ENCODE assay signal across 8 mouse cellular contexts in the genomic region with DNA sequence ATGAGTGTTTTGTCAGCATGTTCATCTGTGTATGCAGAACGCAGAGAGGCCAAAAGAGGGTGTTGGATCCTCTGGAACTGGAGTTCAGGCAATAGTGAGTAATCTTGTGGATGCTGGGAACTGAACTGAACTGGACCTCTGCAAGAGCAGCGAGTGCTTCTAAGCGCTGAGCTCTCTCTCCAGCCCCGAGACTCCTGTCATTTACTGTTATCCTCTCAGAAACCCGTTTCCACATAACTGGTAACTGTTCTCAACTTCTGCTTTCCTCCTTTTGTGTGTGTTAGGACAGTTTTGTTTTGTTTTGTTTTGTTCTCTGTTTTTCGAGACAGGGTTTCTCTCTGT. TPM values are rescaled to one million over a fixed set of nuclear protein-coding genes. Genes with fewer than 3 reads are reported as not detected.
DNase-seq lines count a peak whose midpoint lies in the region; ATAC-seq and TF ChIP-seq lines count a peak whose summit lies in the region.

No protein-coding gene starts in this region.

- peaks cover 34% of the 10 kb centered on the region for H3K4me1 ChIP-seq in limb, embryonic 15.5 days
- H3K4me1 ChIP-seq in neural tube, embryonic 15.5 days = peaks cover 38% of the 10 kb centered on the region

- no peaks in the 10 kb centered on the region for H3K27me3 ChIP-seq in limb, embryonic 15.5 days
- no peaks in the 10 kb centered on the region for H3K27me3 ChIP-seq in neural tube, embryonic 15.5 days (replicated peaks)

- H3K9me3 ChIP-seq in limb, embryonic 15.5 days = no peaks in the 10 kb centered on the region
- H3K9me3 ChIP-seq in neural tube, embryonic 15.5 days (replicated peaks) = no peaks in the 10 kb centered on the region

- no peak for TF ChIP-seq CTCF in left cerebral cortex, adult 2 months (IDR thresholded peaks at IDR 0.05)

- DNase-seq in left cerebral cortex, adult 2 months (ENCODE audit: extremely low spot score in 1 of 2, low spot score in 2 of 2) = no peak
- no peak for DNase-seq in left cerebral cortex, postnatal 36 days (ENCODE audit: low spot score in 2 of 2)
- no peak for DNase-seq in layer of hippocampus, postnatal 10 days (ENCODE audit: low spot score in 2 of 2)
- no peak for DNase-seq in left cerebral cortex, postnatal 10 days (ENCODE audit: extremely low spot score in 1 of 2, low spot score in 2 of 2)
- no peak for DNase-seq in right cerebral cortex, postnatal 36 days (ENCODE audit: low spot score in 2 of 2)

- H3K27ac ChIP-seq in left cerebral cortex, adult 2 months = no peak overlapping the region
- H3K27ac ChIP-seq in limb, embryonic 15.5 days = peak overlapping the region; percentile 50; the same call in 1 of the 2 replicates
- H3K27ac ChIP-seq in neural tube, embryonic 15.5 days (replicated peaks) = peak overlapping the region; percentile 41; the same call in 1 of the 2 replicates

- H3K4me3 ChIP-seq in left cerebral cortex, adult 2 months = peak overlapping the region; percentile 74
- peak overlapping the region; percentile 84 for H3K4me3 ChIP-seq in limb, embryonic 15.5 days
- peak overlapping the region; percentile 70 for H3K4me3 ChIP-seq in neural tube, embryonic 15.5 days (replicated peaks)

- H3K4me2 ChIP-seq in limb, embryonic 15.5 days = peak overlapping the region; percentile 48
- peak overlapping the region; percentile 71 for H3K4me2 ChIP-seq in neural tube, embryonic 15.5 days

- peaks cover 30% of the 10 kb centered on the region for H3K36me3 ChIP-seq in limb, embryonic 15.5 days
- H3K36me3 ChIP-seq in neural tube, embryonic 15.5 days = peaks cover 16% of the 10 kb centered on the region

- 11% methylated on average over 6 of the region's 6 CpGs for WGBS in limb, embryonic 15.5 days
- WGBS in neural tube, embryonic 15.5 days = 14% methylated on average over 6 of the region's 6 CpGs

- H3K9ac ChIP-seq in limb, embryonic 15.5 days = no peak overlapping the region
- no peak overlapping the region for H3K9ac ChIP-seq in neural tube, embryonic 15.5 days (replicated peaks)

- intact Hi-C loops in left cerebral cortex, adult 2 months (cut with DNase I) = no loop called here
- intact Hi-C loops in left cerebral cortex, postnatal 36 days (cut with DNase I) = no loop called here
- intact Hi-C loops in left cerebral cortex, postnatal 10 days (cut with DNase I) = no loop called here

- ATAC-seq in erythroid progenitor cell, adult 5-6 weeks (replicated peaks; ENCODE audit: low FRiP score, poor library complexity, severe bottlenecking) = peak; percentile 62
- 0 out of 2 replicates have a peak, but pooled peaks have one; percentile 4 for ATAC-seq in limb, embryonic 15.5 days (ENCODE audit: insufficient number of reproducible peaks, low FRiP score, low TSS enrichment, low read depth)
- ATAC-seq in neural tube, embryonic 15.5 days (ENCODE audit: low FRiP score) = no peak

RNA-seq across cellular contexts. Expression of a gene that starts 0.5 kb away (rescaled TPM):
- 100 to 1,000 TPM; 934 to 941 TPM for total RNA-seq in left cerebral cortex, adult 2 months (2021)
- 1,000 to 10,000 TPM in 1 of 2 experiments, 100 to 1,000 TPM in 1; 989 to 1,090 TPM for total RNA-seq in left cerebral cortex, postnatal 36 days (2021)
- 226 and 267 TPM in 2 replicates for total RNA-seq in erythroid progenitor cell, adult 5-6 weeks (2015; ENCODE audit: low replicate concordance)
- total RNA-seq in erythroid progenitor cell, adult 5-6 weeks (2017; ENCODE audit: low replicate concordance) = 106 and 241 TPM in 2 replicates
- 676 and 682 TPM in 2 replicates for polyA plus RNA-seq in limb, embryonic 15.5 days (2015; fragmentation: Nextera tagmentation; extraction: Ambion mirVana)
- 1,209 and 1,254 TPM in 2 replicates for polyA plus RNA-seq in neural tube, embryonic 15.5 days (2015; fragmentation: Nextera tagmentation; extraction: Ambion mirVana)
- 100 to 1,000 TPM; 688 to 834 TPM for total RNA-seq in layer of hippocampus, postnatal 10 days (2021)
- 100 to 1,000 TPM; 855 to 924 TPM for total RNA-seq in left cerebral cortex, postnatal 10 days (2021)

RNA-seq across cellular contexts. Expression of a gene that starts 11.8 kb away (rescaled TPM):
- total RNA-seq in left cerebral cortex, adult 2 months (2021) = 100 to 1,000 TPM; 257 to 267 TPM
- total RNA-seq in left cerebral cortex, postnatal 36 days (2021) = 100 to 1,000 TPM; 253 to 285 TPM
- 17.3 and 25.6 TPM in 2 replicates for total RNA-seq in erythroid progenitor cell, adult 5-6 weeks (2015; ENCODE audit: low replicate concordance)
- total RNA-seq in erythroid progenitor cell, adult 5-6 weeks (2017; ENCODE audit: low replicate concordance) = 8.2 and 10.0 TPM in 2 replicates
- polyA plus RNA-seq in limb, embryonic 15.5 days (2015; fragmentation: Nextera tagmentation; extraction: Ambion mirVana) = 183 and 197 TPM in 2 replicates
- 226 and 235 TPM in 2 replicates for polyA plus RNA-seq in neural tube, embryonic 15.5 days (2015; fragmentation: Nextera tagmentation; extraction: Ambion mirVana)
- total RNA-seq in layer of hippocampus, postnatal 10 days (2021) = 100 to 1,000 TPM; 202 to 240 TPM
- total RNA-seq in left cerebral cortex, postnatal 10 days (2021) = 100 to 1,000 TPM; 222 to 235 TPM

RNA-seq across cellular contexts. Expression of a gene that starts 23.1 kb away (rescaled TPM):
- 10 to 100 TPM; 35.7 to 37.4 TPM for total RNA-seq in left cerebral cortex, adult 2 months (2021)
- 10 to 100 TPM; 26.5 to 42.4 TPM for total RNA-seq in left cerebral cortex, postnatal 36 days (2021)
- total RNA-seq in erythroid progenitor cell, adult 5-6 weeks (2015; ENCODE audit: low replicate concordance) = 35.6 and 47.2 TPM in 2 replicates
- 44.8 and 57.3 TPM in 2 replicates for total RNA-seq in erythroid progenitor cell, adult 5-6 weeks (2017; ENCODE audit: low replicate concordance)
- 43.4 and 45.0 TPM in 2 replicates for polyA plus RNA-seq in limb, embryonic 15.5 days (2015; fragmentation: Nextera tagmentation; extraction: Ambion mirVana)
- polyA plus RNA-seq in neural tube, embryonic 15.5 days (2015; fragmentation: Nextera tagmentation; extraction: Ambion mirVana) = 59.6 and 61.3 TPM in 2 replicates
- total RNA-seq in layer of hippocampus, postnatal 10 days (2021) = 10 to 100 TPM; 36.3 to 45.6 TPM
- total RNA-seq in left cerebral cortex, postnatal 10 days (2021) = 10 to 100 TPM; 40.6 to 41.5 TPM

RNA-seq across cellular contexts. Expression of a gene that starts 49.2 kb away (rescaled TPM):
- 10 to 100 TPM; 14.3 to 14.7 TPM for total RNA-seq in left cerebral cortex, adult 2 months (2021)
- 10 to 100 TPM; 14.9 to 16.0 TPM for total RNA-seq in left cerebral cortex, postnatal 36 days (2021)
- total RNA-seq in erythroid progenitor cell, adult 5-6 weeks (2015; ENCODE audit: low replicate concordance) = 2.2 TPM in 1 of 2 replicates, not detected in the other
- 0.53 TPM in 1 of 2 replicates, not detected in the other for total RNA-seq in erythroid progenitor cell, adult 5-6 weeks (2017; ENCODE audit: low replicate concordance)
- 16.9 TPM in 2 replicates for polyA plus RNA-seq in limb, embryonic 15.5 days (2015; fragmentation: Nextera tagmentation; extraction: Ambion mirVana)
- polyA plus RNA-seq in neural tube, embryonic 15.5 days (2015; fragmentation: Nextera tagmentation; extraction: Ambion mirVana) = 14.8 and 15.3 TPM in 2 replicates
- 10 to 100 TPM; 22.7 to 24.1 TPM for total RNA-seq in layer of hippocampus, postnatal 10 days (2021)
- total RNA-seq in left cerebral cortex, postnatal 10 days (2021) = 10 to 100 TPM; 16.0 to 18.7 TPM

Comparison
In these comparisons a context has a peak if more than half of its experiments do, and no peak if none do; other contexts are left out.
1. RNA of a gene that starts 11.8 kb away (total RNA-seq): 253 to 285 TPM in left cerebral cortex, postnatal 36 days, 257 to 267 TPM in left cerebral cortex, adult 2 months, 202 to 240 TPM in layer of hippocampus, postnatal 10 days and 222 to 235 TPM in left cerebral cortex, postnatal 10 days; 8.2 to 25.6 TPM in erythroid progenitor cell, adult 5-6 weeks; every median in the first group is over 4 times any median in the second.
2. Peak in every context shown above with its lines, with median percentiles within 50 percentile points of each other: H3K4me3 ChIP-seq.